Mouse (Mus musculus) retina, postnatal 7 days (tissue): Measurements from ENCODE around the gene Tcte1.

Experiments used
- DNase-seq: peaks from one replicate; pipeline ENCODE4 v3.0.0-alpha.2; 2012; ENCODE audit warnings: low read depth, low spot score

Gene Tcte1

DNA sequence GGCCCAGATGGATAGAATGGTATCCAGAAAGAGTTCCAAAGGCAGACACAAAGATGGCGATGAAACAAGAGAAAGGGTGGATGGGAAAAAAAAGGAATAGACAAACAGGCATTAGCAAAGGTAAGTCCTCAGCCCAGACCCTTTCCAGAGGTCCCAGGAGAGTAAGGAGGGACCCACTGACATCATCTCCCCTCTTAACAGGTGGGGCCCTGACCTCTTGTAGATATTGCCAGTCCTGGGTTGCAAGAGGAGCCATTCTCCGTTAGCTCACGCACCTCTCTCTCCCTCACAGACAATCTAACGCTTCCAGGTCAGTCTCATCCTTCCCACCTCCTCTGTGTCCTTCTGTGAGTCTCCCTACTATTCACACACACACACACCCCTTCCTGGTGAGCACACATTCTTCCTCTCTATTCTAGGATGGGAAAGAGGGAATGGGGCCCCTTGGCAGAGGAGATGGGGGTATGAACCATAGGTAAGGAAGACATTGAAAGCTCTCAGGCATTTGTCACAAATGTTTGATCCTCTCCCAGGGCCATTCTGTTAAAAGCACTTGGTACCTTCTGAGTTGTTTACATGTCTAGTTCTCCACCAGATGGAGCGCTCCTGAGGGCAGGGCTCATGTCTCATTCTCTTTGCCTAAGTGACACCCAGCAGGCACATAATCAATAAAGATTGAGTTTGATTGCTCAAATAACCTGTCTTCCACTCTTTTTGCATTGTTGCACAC lies 24.4 kb downstream of the Tcte1 start:
- DNase-seq = no peak

DNA sequence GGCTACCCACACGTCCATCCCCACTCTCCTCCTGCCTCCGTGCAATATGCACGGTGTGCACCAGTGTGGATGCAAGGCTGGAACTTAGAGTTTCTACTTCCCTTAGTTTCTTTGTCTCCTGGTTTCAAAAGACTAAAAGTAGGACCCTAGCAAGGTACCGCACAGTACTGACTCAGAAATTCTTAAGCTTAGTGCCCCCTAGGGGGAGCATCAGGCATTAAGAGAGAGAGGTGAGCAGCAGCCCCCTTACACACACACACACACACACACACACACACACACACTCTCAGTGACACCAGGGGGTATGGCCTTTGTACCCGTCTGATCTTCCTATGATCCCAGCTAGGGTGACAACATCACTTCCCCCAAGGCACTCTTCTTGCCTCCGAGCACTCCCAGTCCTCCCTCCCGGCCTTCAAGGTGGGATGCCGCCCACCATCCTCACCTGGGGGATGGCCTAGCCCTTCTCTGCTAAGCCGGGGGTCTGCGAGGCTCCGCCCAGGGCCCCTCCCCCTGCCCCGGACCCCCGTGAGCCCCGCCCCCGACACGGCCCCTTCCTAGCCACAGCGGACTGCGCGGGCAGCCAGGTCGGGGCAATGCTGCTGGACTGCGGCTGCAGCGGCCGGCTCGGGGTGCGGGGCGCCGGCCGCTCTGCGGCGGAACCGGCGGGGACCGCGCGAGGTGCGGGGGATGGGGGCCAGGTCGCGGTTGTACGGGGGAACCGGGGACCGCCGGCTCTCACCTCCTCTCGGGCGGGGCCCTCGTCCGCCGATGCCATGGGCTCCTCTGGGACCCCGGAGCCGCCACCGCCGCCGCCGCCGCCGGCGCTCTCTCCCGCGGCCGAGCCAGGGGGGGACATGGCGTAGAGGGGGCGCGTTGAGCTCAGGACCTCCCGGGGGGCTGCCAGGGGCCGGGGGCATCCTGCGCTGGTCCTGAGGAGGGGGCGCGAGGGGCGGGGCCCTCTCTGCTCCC lies 25.6 kb downstream of the Tcte1 start:
- no peak for DNase-seq

DNA sequence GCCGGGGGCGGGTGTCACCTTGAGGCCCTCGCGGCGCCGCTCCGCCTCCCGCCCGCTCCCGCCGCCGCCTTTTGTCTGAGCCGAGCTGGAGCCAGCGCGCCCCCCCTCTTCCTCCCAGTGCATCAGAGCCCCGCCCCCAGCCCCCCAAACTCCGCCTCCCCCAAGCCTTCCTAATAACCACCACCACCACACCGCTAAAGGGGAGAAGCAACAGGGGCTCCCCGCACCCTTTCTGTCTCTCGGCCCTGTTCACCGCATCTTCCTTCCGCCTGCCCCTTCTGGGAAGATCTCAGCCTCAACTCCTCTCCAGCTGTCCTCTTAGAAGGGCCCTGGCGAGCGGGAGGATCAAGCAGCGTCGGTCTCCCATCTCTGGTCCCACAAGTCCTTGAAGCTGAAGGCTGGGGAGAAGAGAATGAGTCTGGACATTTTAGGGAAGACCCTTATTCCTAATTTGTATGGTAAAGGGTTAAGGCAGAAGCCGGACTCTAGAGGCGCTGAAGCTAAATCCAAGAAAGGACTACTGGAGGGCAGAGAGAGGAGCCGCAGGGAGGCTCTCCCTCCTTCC lies 26.5 kb downstream of the Tcte1 start, which contains the start of gene Tmem151b:
Tmem151b (minus strand) TSS at position 61 of the 565 bp plus-strand sequence.
- no peak for DNase-seq

DNA sequence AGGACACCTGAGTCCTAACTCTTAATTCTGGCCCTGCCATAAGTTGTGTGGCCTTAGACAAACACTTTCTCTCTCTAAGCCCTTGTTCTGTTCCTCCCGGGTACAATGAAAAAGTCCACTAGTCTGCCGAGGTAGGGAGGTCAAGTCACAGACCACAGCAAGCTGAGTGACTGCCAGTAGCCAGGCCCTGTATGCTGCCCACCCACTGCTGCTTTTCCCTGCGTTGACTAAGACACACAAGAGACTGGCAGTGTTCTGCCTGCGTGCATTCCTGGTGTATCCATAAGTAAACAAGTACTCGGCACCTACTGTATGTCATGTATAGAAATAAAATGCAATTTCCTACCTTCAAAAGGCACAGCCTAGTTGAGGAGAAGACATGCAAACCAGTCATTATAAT lies 27.0 kb downstream of the Tcte1 start:
- no peak for DNase-seq

DNA sequence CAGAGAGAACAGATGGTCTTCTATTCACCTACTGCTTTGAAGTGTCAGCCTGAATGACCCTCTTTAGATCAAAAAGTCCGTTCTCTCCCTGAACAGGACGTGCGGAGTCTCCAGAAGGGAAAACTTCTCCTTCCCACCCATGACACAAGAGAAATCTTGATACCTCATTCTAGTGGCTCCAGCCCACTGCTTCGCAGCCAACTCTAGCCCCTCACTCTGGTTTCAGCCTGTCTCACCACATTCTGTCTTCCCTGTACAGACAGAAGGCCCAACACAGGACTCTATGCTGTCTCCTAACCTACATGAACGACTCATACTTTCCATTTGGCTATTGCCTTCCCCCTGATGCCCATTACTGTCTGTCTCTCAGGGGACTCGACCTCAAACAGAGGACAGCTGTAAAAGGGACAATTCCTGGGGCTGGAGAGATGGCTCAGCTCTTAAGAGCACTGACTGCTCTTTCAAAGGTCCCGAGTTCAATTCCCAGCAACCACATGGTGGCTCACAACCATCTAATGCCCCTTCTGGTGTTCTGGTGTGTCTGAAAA lies 28.1 kb downstream of the Tcte1 start:
- no peak for DNase-seq

DNA sequence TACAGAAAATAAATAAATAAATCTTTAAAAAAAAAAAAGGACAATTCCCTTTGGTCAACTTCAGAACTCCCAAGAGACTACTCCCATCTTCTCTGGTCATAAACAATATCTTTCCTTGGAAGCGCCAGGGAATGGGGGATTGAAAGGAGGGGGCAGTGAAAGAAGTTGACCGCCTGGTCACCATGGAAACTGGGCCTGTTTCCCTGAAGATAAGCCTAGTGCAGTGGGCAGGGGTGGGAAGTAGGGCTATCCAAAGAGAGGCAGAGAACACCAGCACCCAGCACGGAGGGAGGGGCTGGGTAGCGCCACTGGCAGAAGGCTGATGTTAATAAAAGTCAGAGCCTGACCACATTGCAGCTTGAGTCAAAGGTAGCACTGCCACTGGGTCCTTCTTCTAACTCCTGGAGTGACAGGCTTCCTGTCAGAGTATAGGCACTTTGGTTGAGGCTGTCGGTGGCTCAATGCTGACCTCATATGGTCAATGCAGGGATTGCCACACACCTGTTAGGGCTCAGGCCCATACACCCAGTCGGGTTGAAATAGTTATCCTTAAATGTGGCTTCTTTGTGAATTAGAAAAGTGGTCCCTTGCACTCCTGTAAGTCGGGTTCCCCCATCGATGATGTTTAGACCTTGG lies 28.7 kb downstream of the Tcte1 start:
- no peak for DNase-seq

DNA sequence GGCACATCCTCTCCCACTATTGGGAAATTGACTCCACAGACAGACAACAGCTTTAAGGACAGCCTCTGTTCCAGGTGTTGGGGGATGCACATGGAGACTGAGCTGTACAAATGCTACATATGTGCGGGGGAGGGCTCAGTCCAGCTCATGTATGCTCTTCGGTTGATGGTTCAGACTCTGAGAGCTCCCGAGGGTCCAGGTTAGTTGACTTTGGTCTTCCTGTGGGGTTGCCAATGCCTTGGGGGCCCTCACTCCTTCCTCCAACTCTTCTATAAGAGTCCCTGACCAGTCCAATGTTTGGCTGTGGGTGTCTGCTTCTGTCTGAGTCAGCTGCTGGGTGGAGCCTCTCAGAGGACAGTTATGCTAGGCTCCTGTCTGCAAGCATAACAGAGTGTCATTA lies 29.8 kb downstream of the Tcte1 start:
- DNase-seq = no peak

DNA sequence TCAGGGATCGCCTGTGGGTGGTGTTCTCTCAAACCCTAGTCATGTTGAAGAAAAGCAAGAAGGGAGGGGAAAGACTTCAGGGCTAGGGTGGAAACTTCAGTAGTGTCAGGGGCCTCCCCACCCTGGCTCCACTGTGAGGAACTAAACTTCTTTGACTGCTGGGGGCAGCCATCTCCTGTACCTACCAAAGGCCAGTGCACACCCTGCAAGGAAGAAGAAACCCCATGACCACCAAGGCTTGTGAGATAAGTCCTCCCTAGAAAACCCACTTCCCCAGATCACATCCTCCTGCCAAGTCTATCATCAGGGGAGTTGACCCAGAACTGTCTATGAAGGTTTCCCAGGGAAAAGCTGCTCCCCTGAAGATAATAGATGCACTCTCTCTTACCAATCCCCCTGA lies 31.2 kb downstream of the Tcte1 start:
- DNase-seq = no peak

DNA sequence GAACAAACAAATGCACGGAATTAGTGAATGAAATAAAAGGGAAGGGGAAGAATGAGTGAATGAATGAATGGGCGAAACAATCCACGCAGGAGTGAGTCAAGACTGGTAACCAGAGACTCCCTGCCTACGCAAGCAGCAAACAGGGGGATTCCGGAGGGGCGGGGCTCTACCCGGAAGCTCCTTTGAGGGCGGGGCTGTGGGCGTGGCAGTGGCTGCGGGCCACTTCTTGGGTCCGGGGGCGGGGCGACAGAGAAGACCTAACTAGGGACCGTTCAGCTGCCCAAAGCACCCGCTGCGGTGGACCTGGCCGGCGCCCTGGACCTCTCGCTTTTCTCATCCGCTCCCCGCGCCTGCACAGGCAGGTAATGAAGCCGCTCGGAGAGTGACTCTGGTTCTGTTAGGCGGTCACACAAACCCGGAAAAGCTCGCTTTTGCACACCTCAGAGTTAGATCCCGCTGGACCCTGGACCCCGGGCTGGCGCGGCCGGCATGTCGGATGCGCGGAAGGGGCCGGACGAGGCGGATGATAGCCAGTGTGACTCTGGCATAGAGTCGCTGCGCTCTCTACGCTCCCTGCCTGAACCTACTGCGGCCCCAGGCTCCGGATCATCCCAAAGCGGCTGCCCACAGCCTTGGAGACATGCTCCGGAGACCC lies 32.3 kb downstream of the Tcte1 start, which contains the start of gene Nfkbie:
Nfkbie (plus strand) TSS at position 252 of the 655 bp plus-strand sequence.
- peak; percentile 81 for DNase-seq

DNA sequence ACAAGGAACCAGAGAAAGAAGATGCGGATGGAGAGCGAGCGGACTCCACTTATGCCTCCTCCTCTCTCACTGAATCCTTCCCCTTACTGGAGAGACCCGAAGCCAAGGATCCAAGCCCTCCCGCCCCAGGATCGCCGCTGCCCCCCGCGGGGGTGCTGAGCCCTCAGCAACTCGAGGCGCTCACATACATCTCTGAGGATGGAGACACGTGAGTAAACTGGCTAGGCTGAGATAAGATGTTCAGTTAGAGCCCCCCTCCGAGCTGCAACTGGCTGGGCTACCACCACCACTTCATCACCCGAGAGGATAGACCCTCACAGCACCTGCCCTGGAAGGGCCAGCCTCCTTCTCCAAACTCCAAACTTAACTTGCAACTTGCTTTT lies 32.9 kb downstream of the Tcte1 start:
- no peak for DNase-seq

DNA sequence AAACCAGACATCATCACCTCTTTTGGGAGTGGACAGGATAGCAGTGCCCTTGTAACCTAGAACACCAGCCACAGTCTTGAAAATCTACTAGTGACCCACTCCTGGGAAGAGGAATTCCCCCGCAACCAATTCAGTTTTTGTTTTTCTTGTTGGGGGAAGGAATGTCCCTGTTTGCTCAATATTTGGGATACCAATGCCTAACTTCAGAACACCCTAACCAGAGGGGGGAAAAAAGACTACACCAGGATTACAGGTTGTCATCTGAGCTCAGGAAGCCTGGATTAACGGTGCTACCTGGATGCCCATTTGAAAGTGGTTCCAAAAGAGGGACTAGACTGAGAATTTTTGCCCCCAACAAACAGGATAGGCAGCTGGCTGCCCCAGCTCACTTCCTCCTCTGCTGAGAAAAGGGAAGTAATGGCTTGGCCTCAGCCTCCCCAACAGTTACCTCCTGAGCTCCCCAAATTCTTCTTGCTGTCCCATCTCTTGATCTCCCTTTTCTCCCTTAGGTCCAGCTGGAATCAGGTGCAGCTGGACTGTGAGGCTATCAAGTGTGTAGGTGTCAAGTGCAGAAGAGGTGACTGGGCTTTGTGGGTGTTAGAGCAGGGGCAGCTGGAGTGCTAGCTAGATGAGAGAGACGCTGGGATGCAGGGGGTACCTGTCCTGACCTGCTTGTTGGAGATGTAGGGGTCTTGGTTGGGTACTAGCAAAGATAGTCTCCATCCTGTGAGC lies 33.4 kb downstream of the Tcte1 start:
- DNase-seq = no peak

DNA sequence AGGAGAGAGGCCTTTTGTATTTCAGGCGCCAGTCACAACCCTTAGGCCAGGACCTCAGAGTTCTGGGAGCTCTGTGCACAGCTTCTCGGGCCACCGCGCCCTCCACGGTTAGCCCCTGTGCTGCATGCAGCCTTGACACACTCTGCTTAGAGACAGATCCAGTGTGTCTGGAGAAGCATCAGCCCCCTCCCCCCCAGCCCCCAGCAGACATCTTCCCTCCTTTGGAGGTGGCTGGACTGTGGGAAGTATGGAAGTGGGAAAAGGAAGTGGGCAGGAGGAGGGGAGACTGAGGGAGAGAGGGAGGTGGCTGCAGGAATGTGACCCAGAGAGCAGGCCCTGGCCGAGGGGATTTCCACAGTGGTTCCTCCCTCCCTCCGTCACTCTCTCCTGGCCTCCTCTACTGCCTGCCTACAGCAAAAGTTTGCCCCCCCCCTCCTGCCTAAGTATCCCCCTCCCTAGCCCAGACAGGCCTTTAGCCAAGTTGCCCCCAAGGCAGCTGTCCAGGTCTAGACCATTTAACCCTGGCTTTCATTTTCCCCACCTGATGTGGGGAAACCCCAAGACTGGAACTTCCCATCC lies 34.1 kb downstream of the Tcte1 start:
- no peak for DNase-seq

DNA sequence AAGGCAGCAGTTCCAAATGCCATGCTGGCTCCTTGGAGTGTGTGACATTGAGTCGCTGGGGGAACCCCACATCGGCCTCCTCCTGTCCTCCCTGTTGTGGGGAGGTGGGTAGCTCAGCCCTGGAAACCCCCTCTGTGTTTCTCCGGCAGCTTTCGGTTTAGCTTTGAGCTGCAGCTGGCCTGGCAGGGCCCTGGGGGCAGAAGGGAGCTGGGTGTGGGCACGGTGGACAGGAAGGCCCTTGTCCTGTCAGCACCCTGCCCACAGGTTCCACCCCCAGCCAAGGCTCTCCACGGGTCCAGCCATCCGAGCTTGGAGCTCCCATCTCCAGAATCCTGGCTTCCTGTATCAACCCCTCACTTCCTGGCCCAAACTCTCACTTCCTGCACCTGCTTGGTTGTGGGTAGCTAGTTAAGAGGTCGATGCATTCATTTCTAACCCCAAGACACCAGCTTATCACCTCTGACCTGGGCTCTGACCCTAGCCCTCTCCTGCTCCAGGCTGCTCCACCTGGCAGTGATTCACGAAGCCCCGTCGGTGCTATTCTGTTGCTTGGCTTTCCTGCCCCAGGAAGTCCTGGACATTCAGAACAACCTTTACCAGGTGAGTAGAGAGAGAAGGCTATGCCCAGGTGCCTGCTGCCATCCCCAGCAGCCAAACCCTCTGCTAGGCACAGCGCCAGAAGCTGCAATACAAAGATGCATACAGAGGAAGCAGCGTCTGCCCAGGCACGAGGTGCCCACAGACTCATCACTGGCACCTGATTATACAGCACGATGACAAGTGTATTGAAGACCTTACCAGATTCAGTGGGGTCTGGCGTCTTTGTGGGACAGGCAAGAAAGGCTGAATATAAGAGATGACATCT lies 35.0 kb downstream of the Tcte1 start:
- no peak for DNase-seq

DNA sequence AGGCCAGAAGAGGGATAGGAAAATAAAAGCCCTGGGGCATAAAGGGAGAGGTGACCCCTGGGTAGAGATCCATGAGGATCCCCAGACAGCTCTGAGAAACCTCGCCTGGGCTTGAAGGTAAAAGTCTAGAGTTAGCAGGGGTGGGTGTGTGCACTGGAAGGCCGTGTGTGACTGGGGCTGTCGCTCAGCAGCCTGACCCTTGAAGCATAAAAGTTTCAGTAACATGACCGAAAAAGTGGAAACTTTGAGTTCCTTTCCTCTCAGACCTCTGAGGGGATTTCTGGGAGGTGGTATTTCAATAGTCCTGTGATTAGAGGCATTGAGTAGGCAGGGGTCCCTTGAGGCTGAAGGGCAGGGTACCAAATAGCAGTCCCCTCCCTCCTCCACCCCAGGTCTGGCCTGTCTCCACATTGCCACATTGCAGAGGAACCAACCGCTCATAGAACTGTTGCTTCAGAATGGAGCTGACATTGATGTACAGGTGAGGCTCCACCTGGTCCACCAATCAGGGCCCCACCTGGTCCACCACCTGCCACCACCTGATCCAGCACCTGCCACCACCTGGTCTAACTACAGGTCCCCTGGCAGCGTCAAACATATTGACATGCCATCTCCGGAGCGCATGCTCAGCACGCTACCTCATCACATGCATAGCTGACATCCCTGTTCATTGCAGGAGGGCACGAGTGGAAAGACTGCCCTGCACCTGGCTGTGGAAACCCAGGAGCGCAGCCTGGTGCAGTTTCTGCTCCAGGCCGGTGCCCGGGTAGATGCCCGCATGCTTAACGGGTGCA lies 36.7 kb downstream of the Tcte1 start:
- no peak for DNase-seq

DNA sequence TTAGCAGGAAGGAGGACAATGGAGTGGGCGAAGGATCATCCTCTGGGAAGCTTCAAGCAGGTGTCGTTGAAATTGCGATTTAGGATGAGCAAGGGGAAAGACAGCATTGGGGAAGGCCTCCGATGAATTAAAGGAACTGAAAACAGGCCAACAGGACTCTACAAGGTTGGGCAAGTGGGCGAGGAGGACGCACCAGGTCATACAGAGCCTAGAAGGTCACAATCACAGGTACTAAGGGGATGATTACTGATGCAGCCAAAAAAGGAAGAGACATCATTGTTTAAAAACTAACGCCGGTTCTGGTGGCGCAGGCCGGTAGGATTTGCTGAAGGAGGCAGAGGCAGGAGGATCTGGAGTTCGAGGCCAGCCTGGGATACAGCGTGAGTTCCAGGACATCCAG lies 40.0 kb downstream of the Tcte1 start:
- no peak for DNase-seq

DNA sequence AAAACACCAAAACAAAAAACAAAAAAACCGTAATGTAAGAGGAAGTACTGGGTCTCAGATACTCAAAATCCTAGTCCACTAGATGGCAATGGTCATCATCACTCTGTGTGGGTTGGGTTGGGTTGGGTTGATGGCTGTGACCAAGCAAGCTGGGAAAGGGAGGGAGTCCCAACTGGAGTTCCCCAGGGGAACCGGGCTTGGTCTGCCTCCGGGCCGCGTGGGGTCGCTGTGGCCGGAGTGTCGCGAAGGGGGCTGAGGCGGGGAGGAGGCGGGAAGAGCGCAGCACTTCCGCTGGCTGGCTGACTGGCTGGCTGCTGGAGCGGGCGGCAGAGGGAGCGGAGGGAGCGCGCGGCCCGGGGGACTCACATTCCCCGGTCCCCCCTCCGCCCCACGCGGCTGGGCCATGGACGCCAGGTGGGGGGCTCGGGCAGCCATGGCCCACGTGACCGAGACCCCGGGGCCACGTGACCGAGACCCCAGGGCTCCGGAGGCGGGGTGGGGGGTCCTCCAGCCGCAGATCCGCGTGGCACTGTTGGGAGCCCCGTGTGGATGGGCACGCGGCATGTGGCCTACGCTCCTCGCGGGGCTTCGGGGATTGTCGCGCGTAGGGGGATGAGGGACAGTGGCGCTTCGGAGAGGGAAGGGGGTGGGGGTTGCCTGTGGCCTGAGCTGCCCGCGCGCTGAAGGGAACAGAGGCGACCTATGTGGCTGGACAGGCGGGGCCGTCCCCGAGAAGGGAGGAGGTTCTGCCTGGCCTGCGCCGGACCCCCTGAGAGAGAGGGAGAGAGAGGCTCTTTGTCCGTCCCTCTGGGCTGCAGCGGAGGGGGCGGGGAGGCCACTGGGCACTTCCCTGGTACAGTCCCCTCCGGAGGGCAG lies 40.7 kb downstream of the Tcte1 start, which contains the start of gene Slc35b2:
Slc35b2 (plus strand) TSS at position 220 of the 876 bp plus-strand sequence.
- DNase-seq = peak; percentile 88

DNA sequence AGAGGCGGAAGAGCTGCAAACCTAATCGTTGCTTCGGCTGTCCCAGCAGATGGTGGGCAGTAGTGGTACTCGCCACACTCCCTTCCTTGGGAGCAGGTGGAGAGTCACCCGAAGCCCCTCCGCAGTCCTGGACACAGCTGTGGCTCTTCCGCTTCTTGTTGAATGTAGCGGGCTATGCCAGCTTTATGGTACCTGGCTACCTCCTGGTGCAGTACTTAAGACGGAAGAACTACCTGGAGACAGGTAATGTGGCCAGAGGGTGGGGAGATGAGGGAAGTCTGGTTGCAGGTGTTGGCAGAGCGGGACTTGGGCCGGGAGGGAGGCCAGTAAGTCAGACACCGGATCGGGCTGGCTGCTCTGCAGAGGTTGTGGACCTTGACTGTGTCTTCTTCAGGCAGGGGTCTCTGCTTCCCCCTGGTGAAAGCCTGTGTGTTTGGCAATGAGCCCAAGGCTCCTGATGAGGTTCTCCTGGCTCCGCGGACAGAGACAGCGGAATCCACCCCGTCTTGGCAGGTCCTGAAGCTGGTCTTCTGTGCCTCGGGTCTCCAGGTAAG lies 41.4 kb downstream of the Tcte1 start:
- DNase-seq = no peak
